Mouse (Mus musculus): ENCODE data around the gene Slc5a2.

- no peak for TF ChIP-seq POLR2A (IDR thresholded peaks at IDR 0.05; ENCODE audit: extremely low read depth, insufficient read depth, low read length)
- no peak for TF ChIP-seq CTCF (IDR thresholded peaks at IDR 0.05; ENCODE audit: extremely low read depth, insufficient read depth, low read length)
Measured at GRCm38 (mm10) chr7:128311263-128311662, 45.8 kb downstream of the Slc5a2 start.

Data from cortical plate, adult 2 months (tissue).